Mouse (Mus musculus) cerebellum, adult 2 months (tissue): ENCODE results near the gene Wfikkn1.

ENCODE experiments used
- CTCF ChIP-seq: fragments of 200-500 bp; IDR thresholded peaks from 2 replicates; pipeline ENCODE4 v1.5.1; 2011; ENCODE audit warnings: low read depth, mild to moderate bottlenecking, control low read depth, low read length, moderate library complexity, borderline replicate concordance; ENCODE audit not compliant: insufficient read depth
- POLR2A ChIP-seq: fragments of 200-500 bp; IDR thresholded peaks from 2 replicates; pipeline ENCODE4 v1.6.1; 2011; ENCODE audit warnings: low read length, control low read depth, borderline replicate concordance; ENCODE audit not compliant: insufficient read depth

GRCm38 (mm10) chr17:25835301-25835700, 45.4 kb downstream of the Wfikkn1 start:
- no peak for TF ChIP-seq CTCF
- TF ChIP-seq POLR2A = no peak
